Mouse (Mus musculus): ENCODE measurements around the gene Gm42906.

- TF ChIP-seq CTCF (IDR thresholded peaks at IDR 0.05; ENCODE audit: insufficient read depth, low read depth, low read length) (no peak), POLR2A (IDR thresholded peaks at IDR 0.05; ENCODE audit: insufficient read depth, low read depth, low read length) (no peak)
Measured at GRCm38 (mm10) chr5:151333191-151333594, 94.8 kb downstream of the Gm42906 start.

Measured in olfactory bulb, adult 2 months (tissue).